Mouse (Mus musculus) liver, embryonic 13.5 days (tissue): ENCODE results near the gene Aurka. TPM values are rescaled to one million over a fixed set of nuclear protein-coding genes. Genes with fewer than 3 reads are reported as not detected.

ENCODE experiments used
- ATAC-seq: fragments of 200-750 bp; cut with Nextera tagmentation; 2 replicates; pipeline ENCODE4 v1.8.0; 2017; ENCODE audit warnings: low read depth, mild to moderate bottlenecking, moderate number of reproducible peaks, moderate library complexity
- DNase-seq: peaks from one replicate; pipeline ENCODE4 v3.0.0; 2022
- H3K27ac ChIP-seq: fragments of 300-500 bp; sonication (generic); 2 replicates; pipeline ENCODE4 v1.5.1; 2015; ENCODE audit warnings: moderate library complexity, mild to moderate bottlenecking, inconsistent platforms
- H3K27me3 ChIP-seq: fragments of 300-500 bp; sonication (generic); 2 replicates; pipeline ENCODE4 v1.6.1; 2015; ENCODE audit warnings: mild to moderate bottlenecking, inconsistent platforms
- H3K36me3 ChIP-seq: fragments of 300-500 bp; sonication (generic); 2 replicates; pipeline ENCODE4 v1.6.1; 2015; ENCODE audit warnings: mild to moderate bottlenecking, inconsistent platforms
- H3K4me1 ChIP-seq: fragments of 300-500 bp; sonication (generic); replicated peaks from 2 replicates; pipeline ENCODE4 v1.6.1; 2015; ENCODE audit warnings: inconsistent platforms
- H3K4me2 ChIP-seq: fragments of 300-500 bp; sonication (generic); 2 replicates; pipeline ENCODE4 v1.6.1; 2015; ENCODE audit warnings: inconsistent platforms, mild to moderate bottlenecking, moderate library complexity
- H3K4me3 ChIP-seq: fragments of 300-500 bp; sonication (generic); replicated peaks from 2 replicates; pipeline ENCODE4 v1.5.1; 2015; ENCODE audit warnings: mild to moderate bottlenecking, inconsistent platforms
- H3K9ac ChIP-seq: fragments of 300-500 bp; sonication (generic); 2 replicates; pipeline ENCODE4 v1.6.1; 2015; ENCODE audit warnings: mild to moderate bottlenecking, inconsistent platforms
- H3K9me3 ChIP-seq: fragments of 300-500 bp; sonication (generic); replicated peaks from 2 replicates; pipeline ENCODE4 v1.6.1; 2016; ENCODE audit warnings: inconsistent platforms
- WGBS: fragments of 180-500 bp; shearing (Covaris S2); methylation state at CpG from one replicate; pipeline ENCODE4 v1.1.7; 2015; ENCODE audit not compliant: insufficient replicate concordance; 5-methylcytosine and 5-hydroxymethylcytosine counted together
- polyA plus RNA-seq: library from polyadenylated mRNA; unstranded; fragments of >200 nt; fragmentation: Nextera tagmentation; extraction: Ambion mirVana; gene quantifications from 2 replicates; pipeline ENCODE4 v1.2.1, GENCODE M21; 2015

Gene Aurka
- polyA plus RNA-seq, 1 experiment from 2014 or later, result 142 TPM

- 61% methylated on average over 14 of the region's 14 CpGs for WGBS
- Histone ChIP-seq H3K36me3 (peaks cover 67% of the 10 kb centered on the region), H3K9ac (peak overlapping the region; percentile 97), H3K4me3 (peak overlapping the region; percentile 87), H3K9me3 (no peaks in the 10 kb centered on the region), H3K27ac (peak overlapping the region; percentile 100), H3K4me2 (peak overlapping the region; percentile 94), H3K4me1 (peaks cover 74% of the 10 kb centered on the region), H3K27me3 (no peaks in the 10 kb centered on the region)
- DNase-seq (peak; percentile 56), ATAC-seq (no peak)
These were observed 20.6 kb downstream of the Aurka start for GRCm38 (mm10) chr2:172349776-172350175.

GRCm38 (mm10) chr2:172348297-172348950, 21.9 kb downstream of the Aurka start:
- Histone ChIP-seq H3K4me3 (peak overlapping the region; percentile 87), H3K9me3 (no peaks in the 10 kb centered on the region), H3K4me1 (peaks cover 82% of the 10 kb centered on the region), H3K9ac (peak overlapping the region; percentile 97), H3K27me3 (no peaks in the 10 kb centered on the region), H3K4me2 (peak overlapping the region; percentile 94), H3K36me3 (peaks cover 53% of the 10 kb centered on the region), H3K27ac (peak overlapping the region; percentile 100)
- 7% methylated on average over 3 of the region's 3 CpGs for WGBS
- DNase-seq (peak; percentile 85), ATAC-seq (peak; percentile 78)

GRCm38 (mm10) chr2:172346933-172347611, 23.3 kb downstream of the Aurka start:
- ATAC-seq (peak; percentile 73), DNase-seq (peak; percentile 59)
- peaks cover 69% of the 10 kb centered on the region for H3K4me1 ChIP-seq
- no peaks in the 10 kb centered on the region for H3K27me3 ChIP-seq
- H3K4me3 ChIP-seq, result peak overlapping the region; percentile 87
- H3K36me3 ChIP-seq, result peaks cover 40% of the 10 kb centered on the region
- peak overlapping the region; percentile 94 for H3K4me2 ChIP-seq
- peak overlapping the region; percentile 100 for H3K27ac ChIP-seq
- no peaks in the 10 kb centered on the region for H3K9me3 ChIP-seq
- H3K9ac ChIP-seq, result peak overlapping the region; percentile 97
- 39% methylated on average over 8 of the region's 8 CpGs for WGBS

- H3K4me1 ChIP-seq, result peaks cover 63% of the 10 kb centered on the region
These were observed 24.1 kb downstream of the Aurka start for GRCm38 (mm10) chr2:172346034-172346929.

GRCm38 (mm10) chr2:172345258-172345738, 25.0 kb downstream of the Aurka start, which contains the start of gene Fam210b:
Gene Fam210b (plus strand): TSS chr2:172345565.
- H3K4me1 ChIP-seq, result peaks cover 53% of the 10 kb centered on the region
- H3K9ac ChIP-seq, result peak within 1 kb of the TSS; percentile 97
- peak within 1 kb of the TSS; percentile 94 for H3K4me2 ChIP-seq
- H3K27ac ChIP-seq, result peak within 1 kb of the TSS; percentile 100
- DNase-seq, result peak; percentile 96
- WGBS, result under 1% methylated on average over 35 of the region's 35 CpGs
- peak; percentile 72 for ATAC-seq
- H3K9me3 ChIP-seq, result no peaks in the 10 kb centered on the region
- H3K4me3 ChIP-seq, result peak within 1 kb of the TSS; percentile 87
- peaks cover 24% of the 10 kb centered on the region for H3K36me3 ChIP-seq
- peaks cover 4% of the 10 kb centered on the region; the same call in 1 of the 2 replicates for H3K27me3 ChIP-seq

More at GRCm38 (mm10) chr2:172346034-172346929, 24.1 kb downstream of the Aurka start:
- H3K4me3 ChIP-seq, result peak overlapping the region; percentile 87
- peak overlapping the region; percentile 100 for H3K27ac ChIP-seq
- ATAC-seq (no peak), DNase-seq (no peak)
- no peaks in the 10 kb centered on the region for H3K9me3 ChIP-seq
- peak overlapping the region; percentile 94 for H3K4me2 ChIP-seq
- 6% methylated on average over 31 of the region's 31 CpGs for WGBS
- H3K9ac ChIP-seq, result peak overlapping the region; percentile 97
- H3K27me3 ChIP-seq, result peaks cover 4% of the 10 kb centered on the region; the same call in 1 of the 2 replicates
- peaks cover 34% of the 10 kb centered on the region for H3K36me3 ChIP-seq

- H3K27ac ChIP-seq, result peak overlapping the region; percentile 69
- H3K4me3 ChIP-seq, result peak overlapping the region; percentile 39
- H3K9ac ChIP-seq, result peak overlapping the region; percentile 55; the same call in 1 of the 2 replicates
- DNase-seq (no peak), ATAC-seq (no peak)
- H3K4me2 ChIP-seq, result peak overlapping the region; percentile 94
- H3K4me1 ChIP-seq, result peaks cover 47% of the 10 kb centered on the region
- 32% methylated on average over 5 of the region's 5 CpGs for WGBS
- peaks cover 4% of the 10 kb centered on the region; the same call in 1 of the 2 replicates for H3K27me3 ChIP-seq
- no peaks in the 10 kb centered on the region for H3K9me3 ChIP-seq
- H3K36me3 ChIP-seq, result peaks cover 18% of the 10 kb centered on the region
These were observed 25.7 kb downstream of the Aurka start for GRCm38 (mm10) chr2:172344669-172345068.

- Histone ChIP-seq H3K4me3 (no peak overlapping the region), H3K9me3 (no peaks in the 10 kb centered on the region), H3K9ac (no peak overlapping the region), H3K27me3 (peaks cover 4% of the 10 kb centered on the region; the same call in 1 of the 2 replicates), H3K27ac (no peak overlapping the region), H3K36me3 (peaks cover 8% of the 10 kb centered on the region), H3K4me1 (peaks cover 37% of the 10 kb centered on the region), H3K4me2 (no peak overlapping the region)
- DNase-seq (no peak), ATAC-seq (no peak)
- 84% methylated on average over 7 of the region's 7 CpGs for WGBS
These were observed 26.6 kb downstream of the Aurka start for GRCm38 (mm10) chr2:172343751-172344150.

- Histone ChIP-seq H3K9me3 (no peaks in the 10 kb centered on the region), H3K36me3 (no peaks in the 10 kb centered on the region), H3K4me2 (no peak overlapping the region), H3K27ac (no peak overlapping the region), H3K4me3 (no peak overlapping the region), H3K4me1 (peaks cover 16% of the 10 kb centered on the region), H3K9ac (no peak overlapping the region), H3K27me3 (peaks cover 4% of the 10 kb centered on the region; the same call in 1 of the 2 replicates)
- DNase-seq (no peak), ATAC-seq (no peak)
- WGBS, result 50% methylated on average over 5 of the region's 5 CpGs
These were observed 28.7 kb downstream of the Aurka start for GRCm38 (mm10) chr2:172341606-172342005.

GRCm38 (mm10) chr2:172340936-172341335, 29.4 kb downstream of the Aurka start:
- DNase-seq (no peak), ATAC-seq (no peak)
- Histone ChIP-seq H3K4me3 (no peak overlapping the region), H3K9me3 (no peaks in the 10 kb centered on the region), H3K27ac (no peak overlapping the region), H3K36me3 (no peaks in the 10 kb centered on the region), H3K27me3 (peaks cover 4% of the 10 kb centered on the region; the same call in 1 of the 2 replicates), H3K9ac (no peak overlapping the region), H3K4me1 (peaks cover 13% of the 10 kb centered on the region), H3K4me2 (no peak overlapping the region)
- 57% methylated on average over 3 of the region's 3 CpGs for WGBS

GRCm38 (mm10) chr2:172338206-172338942, 32.0 kb downstream of the Aurka start:
- Histone ChIP-seq H3K27ac (no peak overlapping the region), H3K4me3 (no peak overlapping the region), H3K4me2 (no peak overlapping the region), H3K36me3 (no peaks in the 10 kb centered on the region), H3K9ac (no peak overlapping the region), H3K27me3 (peaks cover 10% of the 10 kb centered on the region; the same call in 1 of the 2 replicates), H3K9me3 (no peaks in the 10 kb centered on the region), H3K4me1 (no peaks in the 10 kb centered on the region)
- ATAC-seq (no peak), DNase-seq (no peak)
- 77% methylated on average over 19 of the region's 19 CpGs for WGBS
